Mouse (Mus musculus): ENCODE results near the gene Gfod2. TPM values are rescaled to one million over a fixed set of nuclear protein-coding genes. Genes with fewer than 3 reads are reported as not detected.

Gene Gfod2
- polyA plus RNA-seq, 1 experiment, result 6.4 TPM

DNA sequence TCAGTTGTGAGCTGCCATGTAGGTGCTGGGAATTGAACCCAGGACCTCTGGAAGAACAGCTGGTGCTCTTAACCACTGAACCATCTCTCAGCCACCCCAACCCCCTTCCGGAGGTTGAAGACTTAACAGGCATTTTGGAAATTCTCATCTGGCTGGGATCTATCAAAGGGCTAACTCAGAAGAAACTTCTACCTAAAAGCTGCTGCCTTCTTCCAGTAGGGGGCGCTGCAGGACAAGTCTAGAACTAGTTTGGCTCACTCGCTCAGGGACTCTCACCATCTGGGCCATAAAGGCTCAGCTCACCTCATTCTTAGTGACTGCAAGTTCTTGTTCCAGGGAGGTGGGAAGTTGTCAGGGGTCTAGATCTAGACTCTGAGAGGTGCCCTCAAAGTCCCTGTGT, 44.3 kb downstream of the Gfod2 start:
- Histone ChIP-seq H3K9ac (ENCODE audit: low read depth, poor library complexity, severe bottlenecking) (no peak overlapping the region), H3K4me1 (ENCODE audit: control insufficient read depth, insufficient read depth, low read length) (no peaks in the 10 kb centered on the region), H3K27me3 (ENCODE audit: control insufficient read depth, insufficient read depth, low read length, poor library complexity, severe bottlenecking) (no peaks in the 10 kb centered on the region), H3K36me3 (ENCODE audit: control insufficient read depth, insufficient read depth, low read length, poor library complexity, severe bottlenecking) (no peaks in the 10 kb centered on the region), H3K4me3 (ENCODE audit: low read depth, low read length) (no peak overlapping the region), H3K9me3 (replicated peaks; ENCODE audit: control insufficient read depth, insufficient read depth, low read length, poor library complexity, severe bottlenecking) (no peaks in the 10 kb centered on the region), H3K27ac (ENCODE audit: insufficient read depth, low read length) (no peak overlapping the region)
- TF ChIP-seq CTCF (IDR thresholded peaks at IDR 0.05; ENCODE audit: low read depth, low read length), result peak; percentile 83
- TF ChIP-seq POLR2A (IDR thresholded peaks at IDR 0.05; ENCODE audit: insufficient read depth, low read length), result no peak

- H3K27me3 ChIP-seq (ENCODE audit: control insufficient read depth, insufficient read depth, low read length, poor library complexity, severe bottlenecking), result no peaks in the 10 kb centered on the region
- no peak overlapping the region for H3K4me3 ChIP-seq (ENCODE audit: low read depth, low read length)
- no peaks in the 10 kb centered on the region for H3K36me3 ChIP-seq (ENCODE audit: control insufficient read depth, insufficient read depth, low read length, poor library complexity, severe bottlenecking)
- no peak for TF ChIP-seq POLR2A (IDR thresholded peaks at IDR 0.05; ENCODE audit: insufficient read depth, low read length)
- TF ChIP-seq CTCF (IDR thresholded peaks at IDR 0.05; ENCODE audit: low read depth, low read length), result no peak
- no peak for TF ChIP-seq EP300 (IDR thresholded peaks at IDR 0.05; ENCODE audit: insufficient read depth, low read depth, low read length)
- H3K27ac ChIP-seq (ENCODE audit: insufficient read depth, low read length), result no peak overlapping the region
- no peak overlapping the region for H3K9ac ChIP-seq (ENCODE audit: low read depth, poor library complexity, severe bottlenecking)
- H3K4me1 ChIP-seq (ENCODE audit: control insufficient read depth, insufficient read depth, low read length), result no peaks in the 10 kb centered on the region
- no peaks in the 10 kb centered on the region for H3K9me3 ChIP-seq (replicated peaks; ENCODE audit: control insufficient read depth, insufficient read depth, low read length, poor library complexity, severe bottlenecking)
Observed at GRCm38 (mm10) chr8:105712286-105712685, 46.2 kb downstream of the Gfod2 start.

DNA sequence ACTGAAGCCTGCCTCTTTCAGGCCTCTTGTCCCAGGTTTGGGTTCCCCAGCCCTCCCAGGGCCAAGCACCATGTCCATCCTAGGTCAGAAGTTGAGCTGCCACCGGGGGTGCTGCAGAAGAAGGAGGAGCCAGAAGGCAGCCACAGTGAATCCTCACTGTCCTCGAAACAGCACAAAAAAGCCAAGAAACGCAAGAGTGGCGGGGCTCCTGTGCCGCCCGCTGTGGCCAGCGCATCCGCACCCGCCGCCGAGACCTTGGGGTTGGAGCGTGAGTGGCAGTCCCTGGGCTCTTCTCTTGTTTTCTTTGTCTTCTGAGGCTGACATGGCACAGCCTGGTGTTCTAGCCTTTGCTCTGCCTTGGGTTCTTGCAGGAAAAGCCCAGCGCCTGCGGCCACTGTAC, 49.1 kb downstream of the Gfod2 start:
- Histone ChIP-seq H3K4me1 (ENCODE audit: control insufficient read depth, insufficient read depth, low read length) (no peaks in the 10 kb centered on the region), H3K4me3 (ENCODE audit: low read depth, low read length) (peak overlapping the region; percentile 37), H3K9ac (ENCODE audit: low read depth, poor library complexity, severe bottlenecking) (peak overlapping the region; percentile 46), H3K9me3 (replicated peaks; ENCODE audit: control insufficient read depth, insufficient read depth, low read length, poor library complexity, severe bottlenecking) (no peaks in the 10 kb centered on the region), H3K36me3 (ENCODE audit: control insufficient read depth, insufficient read depth, low read length, poor library complexity, severe bottlenecking) (no peaks in the 10 kb centered on the region), H3K27ac (ENCODE audit: insufficient read depth, low read length) (no peak overlapping the region), H3K27me3 (ENCODE audit: control insufficient read depth, insufficient read depth, low read length, poor library complexity, severe bottlenecking) (no peaks in the 10 kb centered on the region)
- no peak for TF ChIP-seq POLR2A (IDR thresholded peaks at IDR 0.05; ENCODE audit: insufficient read depth, low read length)
- TF ChIP-seq CTCF (IDR thresholded peaks at IDR 0.05; ENCODE audit: low read depth, low read length), result no peak
- TF ChIP-seq EP300 (IDR thresholded peaks at IDR 0.05; ENCODE audit: insufficient read depth, low read depth, low read length), result no peak

DNA sequence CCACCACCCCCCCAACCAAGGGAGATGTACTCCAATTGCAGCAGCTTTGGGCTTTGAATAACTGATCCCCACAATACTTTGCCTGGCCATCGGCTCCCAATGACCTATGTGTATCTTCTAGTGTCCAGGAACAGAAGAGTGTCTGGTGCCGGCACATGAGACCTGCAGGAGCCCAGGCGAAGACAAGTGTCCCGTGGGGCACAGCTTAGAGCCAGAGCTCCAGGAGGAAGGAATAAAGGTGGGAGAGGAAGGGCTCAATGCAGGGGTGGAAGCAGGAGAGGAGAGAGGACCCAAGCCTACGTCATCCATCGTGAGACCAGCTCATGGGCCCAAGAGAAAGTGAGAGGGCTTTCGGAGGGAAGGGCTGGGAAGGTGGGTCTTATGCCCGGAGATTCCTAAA, 49.8 kb downstream of the Gfod2 start:
- no peaks in the 10 kb centered on the region for H3K9me3 ChIP-seq (replicated peaks; ENCODE audit: control insufficient read depth, insufficient read depth, low read length, poor library complexity, severe bottlenecking)
- no peak for TF ChIP-seq POLR2A (IDR thresholded peaks at IDR 0.05; ENCODE audit: insufficient read depth, low read length)
- H3K27me3 ChIP-seq (ENCODE audit: control insufficient read depth, insufficient read depth, low read length, poor library complexity, severe bottlenecking), result no peaks in the 10 kb centered on the region
- H3K9ac ChIP-seq (ENCODE audit: low read depth, poor library complexity, severe bottlenecking), result no peak overlapping the region
- no peak overlapping the region for H3K4me3 ChIP-seq (ENCODE audit: low read depth, low read length)
- peaks cover under 1% of the 10 kb centered on the region for H3K36me3 ChIP-seq (ENCODE audit: control insufficient read depth, insufficient read depth, low read length, poor library complexity, severe bottlenecking)
- no peak overlapping the region for H3K27ac ChIP-seq (ENCODE audit: insufficient read depth, low read length)
- no peaks in the 10 kb centered on the region for H3K4me1 ChIP-seq (ENCODE audit: control insufficient read depth, insufficient read depth, low read length)

GRCm38 (mm10) chr8:105707498-105708403, 50.7 kb downstream of the Gfod2 start, which contains the start of the genes 4933405L10Rik and Enkd1:
Gene 4933405L10Rik, plus strand, starts transcription at chr8:105707655.
Gene Enkd1, minus strand, starts transcription at chr8:105708210.
- Histone ChIP-seq H3K9ac (ENCODE audit: low read depth, poor library complexity, severe bottlenecking) (peak within 1 kb of the TSS; percentile 81), H3K27me3 (ENCODE audit: control insufficient read depth, insufficient read depth, low read length, poor library complexity, severe bottlenecking) (no peaks in the 10 kb centered on the region), H3K36me3 (ENCODE audit: control insufficient read depth, insufficient read depth, low read length, poor library complexity, severe bottlenecking) (peaks cover 10% of the 10 kb centered on the region), H3K4me1 (ENCODE audit: control insufficient read depth, insufficient read depth, low read length) (no peaks in the 10 kb centered on the region), H3K9me3 (replicated peaks; ENCODE audit: control insufficient read depth, insufficient read depth, low read length, poor library complexity, severe bottlenecking) (no peaks in the 10 kb centered on the region), H3K27ac (ENCODE audit: insufficient read depth, low read length) (no peak within 1 kb of the TSS), H3K4me3 (ENCODE audit: low read depth, low read length) (peak within 1 kb of the TSS; percentile 69)
- TF ChIP-seq CTCF (IDR thresholded peaks at IDR 0.05; ENCODE audit: low read depth, low read length), result no peak
- TF ChIP-seq EP300 (IDR thresholded peaks at IDR 0.05; ENCODE audit: insufficient read depth, low read depth, low read length), result no peak
- TF ChIP-seq POLR2A (IDR thresholded peaks at IDR 0.05; ENCODE audit: insufficient read depth, low read length), result no peak

- H3K27ac ChIP-seq (ENCODE audit: insufficient read depth, low read length), result no peak overlapping the region
- TF ChIP-seq POLR2A (IDR thresholded peaks at IDR 0.05; ENCODE audit: insufficient read depth, low read length) (no peak), CTCF (IDR thresholded peaks at IDR 0.05; ENCODE audit: low read depth, low read length) (no peak), EP300 (IDR thresholded peaks at IDR 0.05; ENCODE audit: insufficient read depth, low read depth, low read length) (no peak)
- peaks cover 11% of the 10 kb centered on the region for H3K36me3 ChIP-seq (ENCODE audit: control insufficient read depth, insufficient read depth, low read length, poor library complexity, severe bottlenecking)
- H3K27me3 ChIP-seq (ENCODE audit: control insufficient read depth, insufficient read depth, low read length, poor library complexity, severe bottlenecking), result no peaks in the 10 kb centered on the region
- H3K9ac ChIP-seq (ENCODE audit: low read depth, poor library complexity, severe bottlenecking), result peak overlapping the region; percentile 81; the same call in 1 of the 2 replicates
- no peak overlapping the region for H3K4me3 ChIP-seq (ENCODE audit: low read depth, low read length)
- H3K9me3 ChIP-seq (replicated peaks; ENCODE audit: control insufficient read depth, insufficient read depth, low read length, poor library complexity, severe bottlenecking), result no peaks in the 10 kb centered on the region
- H3K4me1 ChIP-seq (ENCODE audit: control insufficient read depth, insufficient read depth, low read length), result no peaks in the 10 kb centered on the region
Observed at GRCm38 (mm10) chr8:105706426-105706825, 52.0 kb downstream of the Gfod2 start.

Measured in ES-Bruce4 (cell line).